Mouse (Mus musculus): ENCODE results near the gene Shd.
A peak's percentile ranks its signal among the peaks of the same experiment; 100 is the strongest.

DNA sequence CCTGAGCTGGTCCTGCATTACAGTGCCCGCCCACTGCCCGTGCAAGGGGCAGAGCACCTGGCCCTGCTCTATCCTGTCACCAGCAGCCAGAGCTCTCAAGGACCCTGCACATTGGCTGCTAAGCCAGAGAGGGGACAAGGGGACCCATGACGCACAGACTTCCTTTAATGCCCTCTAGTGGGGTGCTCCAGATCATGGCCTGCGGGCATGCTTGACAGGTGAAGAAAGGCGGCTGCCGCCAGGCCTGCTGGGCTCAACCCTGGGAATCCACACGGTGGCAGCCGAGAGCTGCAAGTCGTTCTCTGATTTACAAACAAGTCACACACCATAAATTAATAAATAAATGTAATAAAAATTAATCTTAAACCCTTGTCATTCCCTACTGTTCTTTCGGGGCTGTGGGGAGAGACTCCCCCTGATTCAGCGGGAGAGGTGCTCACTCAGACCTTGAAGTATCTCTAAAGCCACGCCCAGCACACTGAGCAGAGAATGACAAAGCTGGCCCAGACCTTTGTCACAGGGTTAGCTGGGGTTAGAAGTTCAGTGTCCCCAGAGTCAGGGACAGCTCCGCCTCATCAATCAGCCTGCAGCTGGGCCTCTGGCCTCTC, 6.1 kb downstream of the Shd start:
- peak; percentile 81 for TF ChIP-seq RAD21 (IDR thresholded peaks at IDR 0.05; ENCODE audit: low read depth, low read length)
- TF ChIP-seq POLR2A (IDR thresholded peaks at IDR 0.05; ENCODE audit: control insufficient read depth in 1 of 2, insufficient read depth in 1 of 2, low read depth in 1 of 2, low read length in 2 of 2, poor library complexity in 1 of 2) = no peak
- peak; percentile 71 to 89 (median 88) for TF ChIP-seq CTCF (IDR thresholded peaks at IDR 0.05 in 2 of 3, conservative IDR thresholded peaks at IDR 0.05 in 1 of 3; ENCODE audit: control insufficient read depth in 1 of 3, insufficient read depth in 1 of 3, low read depth in 2 of 3, low read length in 3 of 3, poor library complexity in 1 of 3, severe bottlenecking in 1 of 3)
- no peak for TF ChIP-seq ZNF384 (IDR thresholded peaks at IDR 0.05; ENCODE audit: low read depth, low read length)
